In the genomic region with DNA sequence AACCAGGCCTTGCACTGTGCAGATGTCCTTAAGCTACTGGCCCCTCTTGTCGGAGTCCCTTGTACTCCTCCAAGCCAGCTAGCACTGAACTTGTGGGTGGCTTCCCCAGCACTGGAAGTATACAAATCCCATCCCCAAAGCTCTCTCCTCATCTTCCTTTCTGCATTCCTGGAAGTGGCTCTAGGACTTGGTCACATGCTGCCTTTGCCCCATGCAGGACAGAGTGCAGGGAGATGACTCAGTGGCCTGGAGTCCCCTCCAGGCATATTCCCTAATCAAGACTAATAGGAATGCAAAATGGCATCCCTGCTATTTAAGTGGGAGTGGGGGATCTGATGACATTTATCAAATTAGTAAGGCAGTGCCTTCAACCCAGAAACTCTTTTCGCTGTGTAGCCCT, we compare ENCODE assay signal across 24 mouse cellular contexts. TPM values are rescaled to one million over a fixed set of nuclear protein-coding genes. Genes with fewer than 3 reads are reported as not detected.
DNase-seq lines count a peak whose midpoint lies in the region; TF ChIP-seq lines count a peak whose summit lies in the region.
"Had no signal": no experiment of that assay in that cellular context is flagged by ENCODE, and none has a peak within 500 bp of the region (broad histone marks: within the 10 kb centered on the region; RNA-seq: fewer than 3 reads in every experiment).

No protein-coding gene starts in this region.

- no peak for TF ChIP-seq CTCF in lung, adult 2 months (IDR thresholded peaks at IDR 0.05; ENCODE audit: insufficient read depth, low read length)

- DNase-seq in 3T3-L1 (ENCODE audit: low read depth, low spot score) = peak; percentile 63
- peak; percentile 82 for DNase-seq in Muller cell, postnatal 12 days (ENCODE audit: inconsistent ontology term)
- DNase-seq in adipocyte (ENCODE audit: low spot score) = peak; percentile 24
- DNase-seq in lung, adult 2 months = no peak
- no peak for DNase-seq in urinary bladder, adult 2 months (ENCODE audit: low spot score)
- no peak for DNase-seq in heart, adult 11 months
- DNase-seq: adrenal gland, adult 2 months; adrenal gland, postnatal 10 days; adrenal gland, postnatal 25 days; cerebellum, adult 11 months; cerebellum, adult 18-20 months; cerebellum, adult 8-10 months; cerebellum, adult 9-11 months; cerebellum, postnatal 14 days; cerebellum, postnatal 36 days; embryo, embryonic 11 days; forebrain, postnatal 0 days had no signal

- TF ChIP-seq POLR2A in lung, adult 2 months (IDR thresholded peaks at IDR 0.05; ENCODE audit: borderline replicate concordance, extremely low read depth, low read depth, low read length) = no peak

- H3K4me1 ChIP-seq in lung, adult 2 months (ENCODE audit: control insufficient read depth, insufficient read depth, low read length) = no peaks in the 10 kb centered on the region; the same call in 1 of the 2 replicates

- H3K4me3 ChIP-seq in lung, adult 2 months (replicated peaks; ENCODE audit: extremely low read depth, low read depth, low read length) = no peak overlapping the region
- H3K4me3 ChIP-seq: embryonic facial prominence, embryonic 10.5 days; embryonic facial prominence, embryonic 12.5 days; forebrain, embryonic 13.5 days; forebrain, embryonic 15.5 days had no signal

- WGBS in lung, adult 2 months = 88% methylated on average over 2 of the region's 2 CpGs

RNA-seq across cellular contexts. Expression of a gene that starts 1.1 kb away (rescaled TPM):
- polyA plus RNA-seq in lung, adult 2 months (2012; rRNA removed) = 0.15 and 0.50 TPM in 2 replicates
- polyA plus RNA-seq in urinary bladder, adult 2 months (2012; rRNA removed) = 0.29 and 0.50 TPM in 2 replicates
- polyA plus RNA-seq: CD4-positive, CD25-positive, alpha-beta regulatory T cell, adult 4 months; forebrain, embryonic 11.5 days; forebrain, embryonic 13.5 days; G1E had no signal

RNA-seq across cellular contexts. Expression of a gene that starts 11.3 kb away (rescaled TPM):
- polyA plus RNA-seq in lung, adult 2 months (2012; rRNA removed) = 47.0 and 71.4 TPM in 2 replicates
- 61.4 and 77.8 TPM in 2 replicates for polyA plus RNA-seq in urinary bladder, adult 2 months (2012; rRNA removed)

RNA-seq across cellular contexts. Expression of a gene that starts 11.6 kb away (rescaled TPM):
- polyA plus RNA-seq in lung, adult 2 months (2012; rRNA removed) = 84.6 and 86.8 TPM in 2 replicates
- 61.6 and 63.0 TPM in 2 replicates for polyA plus RNA-seq in urinary bladder, adult 2 months (2012; rRNA removed)

RNA-seq across cellular contexts. Expression of a gene that starts 18.6 kb away (rescaled TPM):
- 36.0 and 38.5 TPM in 2 replicates for polyA plus RNA-seq in lung, adult 2 months (2012; rRNA removed)
- 24.8 and 28.8 TPM in 2 replicates for polyA plus RNA-seq in urinary bladder, adult 2 months (2012; rRNA removed)

RNA-seq across cellular contexts. Expression of a gene that starts 20.1 kb away (rescaled TPM):
- polyA plus RNA-seq in lung, adult 2 months (2012; rRNA removed) = 2.0 and 9.7 TPM in 2 replicates
- 3.1 and 5.1 TPM in 2 replicates for polyA plus RNA-seq in urinary bladder, adult 2 months (2012; rRNA removed)

Comparison
In these comparisons a context has a peak if more than half of its experiments do, and no peak if none do; other contexts are left out.
1. DNase-seq: peak in 3T3-L1 (single experiment), Muller cell, postnatal 12 days (single experiment) and adipocyte (single experiment); none in lung, adult 2 months (single experiment), urinary bladder, adult 2 months (single experiment) and heart, adult 11 months (single experiment).